Mouse (Mus musculus) erythroblast, embryonic 14.5 days (primary cell): ENCODE measurements around the gene Gm38394.

Experiments
- GATA1 ChIP-seq: IDR thresholded peaks from 2 replicates; pipeline ENCODE4 v1.6.1; 2012; ENCODE audit warnings: low read length, inconsistent platforms, mixed read lengths
- TAL1 ChIP-seq: IDR thresholded peaks from 3 replicates; pipeline ENCODE4 v1.6.1; 2012; ENCODE audit warnings: low read length, inconsistent platforms, mixed read lengths

- TF ChIP-seq GATA1, result no peak
- no peak for TF ChIP-seq TAL1
Measured at GRCm38 (mm10) chr1:133613817-133614216, 47.3 kb downstream of the Gm38394 start.
